Mouse (Mus musculus): ENCODE data around the gene B830017H08Rik. TPM values are rescaled to one million over a fixed set of nuclear protein-coding genes. Genes with fewer than 3 reads are reported as not detected.

B830017H08Rik gene
- polyA plus RNA-seq (2021; fragmentation: Nextera tagmentation): 0.82 and 5.6 TPM in 2 replicates
- long read RNA-seq, experiment 1: 0 reads
- long read RNA-seq, experiment 2, partial matches to known transcripts: 0 of 1 reads
- long read RNA-seq, experiment 2, other reads (novel, unspliced or antisense): 0 of 1 reads

GRCm38 (mm10) chr16:17832821-17833220 is at the start of gene B830017H08Rik:
B830017H08Rik (plus strand) TSS chr16:17833121.

GRCm38 (mm10) chr16:17796971-17797811 is 35.7 kb upstream of the B830017H08Rik start, which contains the start of gene Scarf2:
Scarf2 (plus strand) TSS chr16:17797282.

GRCm38 (mm10) chr16:17838051-17838450 is 5.1 kb downstream of the B830017H08Rik start, which contains the start of gene Car15:
Car15 (minus strand) TSS chr16:17838364.

Other genes starting within 250 kb of the B830017H08Rik start
- gene Slc7a4, start 249.9 kb upstream of the B830017H08Rik start, polyA plus RNA-seq (2021; fragmentation: Nextera tagmentation): 61.6 and 101 TPM in 2 replicates
- gene Smpd4, start 213.8 kb upstream of the B830017H08Rik start, polyA plus RNA-seq (2021; fragmentation: Nextera tagmentation): 9.7 and 13.4 TPM in 2 replicates
- gene Ccdc74a, start 186.7 kb upstream of the B830017H08Rik start, polyA plus RNA-seq (2021; fragmentation: Nextera tagmentation): 9.0 and 30.9 TPM in 2 replicates
- gene Med15, start 100.2 kb upstream of the B830017H08Rik start, polyA plus RNA-seq (2021; fragmentation: Nextera tagmentation): 38.4 and 54.4 TPM in 2 replicates
- 75.3 and 87.1 TPM in 2 replicates for gene Klhl22, start 73.5 kb upstream of the B830017H08Rik start, polyA plus RNA-seq (2021; fragmentation: Nextera tagmentation)
- 0.36 and 1.6 TPM in 2 replicates for gene Scarf2, start 35.8 kb upstream of the B830017H08Rik start, polyA plus RNA-seq (2021; fragmentation: Nextera tagmentation)
- gene Car15, start 5.2 kb downstream of the B830017H08Rik start, polyA plus RNA-seq (2021; fragmentation: Nextera tagmentation): 2.3 and 2.4 TPM in 2 replicates
- gene Gm20518, start 58.5 kb downstream of the B830017H08Rik start, polyA plus RNA-seq (2021; fragmentation: Nextera tagmentation): 0.16 and 0.21 TPM in 2 replicates
- not detected in 2 replicates for gene Tssk1, start 61.1 kb downstream of the B830017H08Rik start, polyA plus RNA-seq (2021; fragmentation: Nextera tagmentation)
- gene Dgcr2, start 65.4 kb downstream of the B830017H08Rik start, polyA plus RNA-seq (2021; fragmentation: Nextera tagmentation): 64.2 and 70.9 TPM in 2 replicates
- gene Tssk2, start 65.5 kb downstream of the B830017H08Rik start, polyA plus RNA-seq (2021; fragmentation: Nextera tagmentation): not detected in 2 replicates
- 16.3 and 17.7 TPM in 2 replicates for gene Ess2, start 78.2 kb downstream of the B830017H08Rik start, polyA plus RNA-seq (2021; fragmentation: Nextera tagmentation)
- 0.19 TPM in 1 of 2 replicates, not detected in the other for gene Gsc2, start 81.9 kb downstream of the B830017H08Rik start, polyA plus RNA-seq (2021; fragmentation: Nextera tagmentation)
- 57.7 and 68.3 TPM in 2 replicates for gene Slc25a1, start 95.1 kb downstream of the B830017H08Rik start, polyA plus RNA-seq (2021; fragmentation: Nextera tagmentation)
- gene Vpreb2, start 147.3 kb downstream of the B830017H08Rik start, polyA plus RNA-seq (2021; fragmentation: Nextera tagmentation): not detected in 2 replicates
- gene Dgcr6, start 219.7 kb downstream of the B830017H08Rik start, polyA plus RNA-seq (2021; fragmentation: Nextera tagmentation): 155 and 169 TPM in 2 replicates